Mouse (Mus musculus): ENCODE data around the gene 0610009B22Rik.

Gene 0610009B22Rik

GRCm38 (mm10) chr11:51635525-51636322 is 53.0 kb downstream of the 0610009B22Rik start, which contains the start of gene Rmnd5b:
TSS of gene Rmnd5b (minus strand) at chr11:51635896.
- peak; percentile 90 for DNase-seq
